Mouse (Mus musculus): ENCODE data around the gene Rab8b. TPM values are rescaled to one million over a fixed set of nuclear protein-coding genes. Genes with fewer than 3 reads are reported as not detected.
A peak's percentile ranks its signal among the peaks of the same experiment; 100 is the strongest.

Gene Rab8b
- polyA plus RNA-seq, 1 experiment: 25.3 TPM

- H3K4me3 ChIP-seq (replicated peaks; ENCODE audit: control insufficient read depth, low read depth, low read length): no peak overlapping the region
Measured at GRCm38 (mm10) chr9:66920488-66921279, 1.2 kb upstream of the Rab8b start.

GRCm38 (mm10) chr9:66919981-66920380, 494 bp upstream of the Rab8b start:
- Histone ChIP-seq H3K4me3 (replicated peaks; ENCODE audit: control insufficient read depth, low read depth, low read length) (peak overlapping the region; percentile 61), H3K4me1 (ENCODE audit: control insufficient read depth, insufficient read depth, low read length) (peaks cover 3% of the 10 kb centered on the region; the same call in 1 of the 2 replicates), H3K27ac (ENCODE audit: control insufficient read depth, insufficient read depth, low read depth, low read length, poor library complexity) (no peak overlapping the region; the same call in 1 of the 2 replicates)
- 2% methylated on average over 14 of the region's 14 CpGs for WGBS
- no peak for TF ChIP-seq POLR2A (IDR thresholded peaks at IDR 0.05; ENCODE audit: borderline replicate concordance, control insufficient read depth, low read depth, low read length)

More at GRCm38 (mm10) chr9:66920488-66921279, 1.2 kb upstream of the Rab8b start:
- no peak overlapping the region for H3K27ac ChIP-seq (ENCODE audit: control insufficient read depth, insufficient read depth, low read depth, low read length, poor library complexity)
- H3K4me1 ChIP-seq (ENCODE audit: control insufficient read depth, insufficient read depth, low read length): peaks cover 3% of the 10 kb centered on the region; the same call in 1 of the 2 replicates
- no peak for TF ChIP-seq CTCF (IDR thresholded peaks at IDR 0.05; ENCODE audit: control insufficient read depth, insufficient read depth, low read length)
- TF ChIP-seq POLR2A (IDR thresholded peaks at IDR 0.05; ENCODE audit: borderline replicate concordance, control insufficient read depth, low read depth, low read length): no peak
- WGBS: 22% methylated on average over 6 of the region's 6 CpGs

- TF ChIP-seq CTCF (IDR thresholded peaks at IDR 0.05; ENCODE audit: control insufficient read depth, insufficient read depth, low read length) (no peak), POLR2A (IDR thresholded peaks at IDR 0.05; ENCODE audit: borderline replicate concordance, control insufficient read depth, low read depth, low read length) (no peak)
- Histone ChIP-seq H3K4me1 (ENCODE audit: control insufficient read depth, insufficient read depth, low read length) (peaks cover 7% of the 10 kb centered on the region; the same call in 1 of the 2 replicates), H3K4me3 (replicated peaks; ENCODE audit: control insufficient read depth, low read depth, low read length) (peak overlapping the region; percentile 95), H3K27ac (ENCODE audit: control insufficient read depth, insufficient read depth, low read depth, low read length, poor library complexity) (peak overlapping the region; percentile 99)
- WGBS: under 1% methylated on average over 27 of the region's 27 CpGs
Measured at GRCm38 (mm10) chr9:66918672-66919330, 686 bp downstream of the Rab8b start.

- 58% methylated on average over 1 of the region's 1 CpGs for WGBS
- no peak overlapping the region for H3K27ac ChIP-seq (ENCODE audit: control insufficient read depth, insufficient read depth, low read depth, low read length, poor library complexity)
- peak overlapping the region; percentile 95 for H3K4me3 ChIP-seq (replicated peaks; ENCODE audit: control insufficient read depth, low read depth, low read length)
- TF ChIP-seq CTCF (IDR thresholded peaks at IDR 0.05; ENCODE audit: control insufficient read depth, insufficient read depth, low read length) (no peak), POLR2A (IDR thresholded peaks at IDR 0.05; ENCODE audit: borderline replicate concordance, control insufficient read depth, low read depth, low read length) (no peak)
- H3K4me1 ChIP-seq (ENCODE audit: control insufficient read depth, insufficient read depth, low read length): peaks cover 9% of the 10 kb centered on the region; the same call in 1 of the 2 replicates
Measured at GRCm38 (mm10) chr9:66917892-66918255, 1.6 kb downstream of the Rab8b start.

- WGBS: 43% methylated on average over 8 of the region's 8 CpGs
- peaks cover 9% of the 10 kb centered on the region; the same call in 1 of the 2 replicates for H3K4me1 ChIP-seq (ENCODE audit: control insufficient read depth, insufficient read depth, low read length)
- no peak for TF ChIP-seq POLR2A (IDR thresholded peaks at IDR 0.05; ENCODE audit: borderline replicate concordance, control insufficient read depth, low read depth, low read length)
- no peak for TF ChIP-seq CTCF (IDR thresholded peaks at IDR 0.05; ENCODE audit: control insufficient read depth, insufficient read depth, low read length)
- H3K27ac ChIP-seq (ENCODE audit: control insufficient read depth, insufficient read depth, low read depth, low read length, poor library complexity): peak overlapping the region; percentile 67
- peak overlapping the region; percentile 9 for H3K4me3 ChIP-seq (replicated peaks; ENCODE audit: control insufficient read depth, low read depth, low read length)
Measured at GRCm38 (mm10) chr9:66917216-66917891, 2.1 kb downstream of the Rab8b start.

- H3K4me1 ChIP-seq (ENCODE audit: control insufficient read depth, insufficient read depth, low read length): peaks cover 10% of the 10 kb centered on the region; the same call in 1 of the 2 replicates
- H3K4me3 ChIP-seq (replicated peaks; ENCODE audit: control insufficient read depth, low read depth, low read length): peak overlapping the region; percentile 35
- H3K27ac ChIP-seq (ENCODE audit: control insufficient read depth, insufficient read depth, low read depth, low read length, poor library complexity): peak overlapping the region; percentile 83; the same call in 1 of the 2 replicates
- TF ChIP-seq CTCF (IDR thresholded peaks at IDR 0.05; ENCODE audit: control insufficient read depth, insufficient read depth, low read length) (no peak), POLR2A (IDR thresholded peaks at IDR 0.05; ENCODE audit: borderline replicate concordance, control insufficient read depth, low read depth, low read length) (no peak)
- WGBS: 15% methylated on average over 9 of the region's 9 CpGs
Measured at GRCm38 (mm10) chr9:66915869-66916785, 3.4 kb downstream of the Rab8b start.

GRCm38 (mm10) chr9:66915401-66915800, 4.1 kb downstream of the Rab8b start:
- H3K4me1 ChIP-seq (ENCODE audit: control insufficient read depth, insufficient read depth, low read length): peaks cover 10% of the 10 kb centered on the region; the same call in 1 of the 2 replicates
- WGBS: 8% methylated on average over 5 of the region's 5 CpGs
- peak overlapping the region; percentile 74; the same call in 1 of the 2 replicates for H3K27ac ChIP-seq (ENCODE audit: control insufficient read depth, insufficient read depth, low read depth, low read length, poor library complexity)
- H3K4me3 ChIP-seq (replicated peaks; ENCODE audit: control insufficient read depth, low read depth, low read length): no peak overlapping the region
- TF ChIP-seq CTCF (IDR thresholded peaks at IDR 0.05; ENCODE audit: control insufficient read depth, insufficient read depth, low read length) (no peak), POLR2A (IDR thresholded peaks at IDR 0.05; ENCODE audit: borderline replicate concordance, control insufficient read depth, low read depth, low read length) (no peak)
